In the genomic region with DNA sequence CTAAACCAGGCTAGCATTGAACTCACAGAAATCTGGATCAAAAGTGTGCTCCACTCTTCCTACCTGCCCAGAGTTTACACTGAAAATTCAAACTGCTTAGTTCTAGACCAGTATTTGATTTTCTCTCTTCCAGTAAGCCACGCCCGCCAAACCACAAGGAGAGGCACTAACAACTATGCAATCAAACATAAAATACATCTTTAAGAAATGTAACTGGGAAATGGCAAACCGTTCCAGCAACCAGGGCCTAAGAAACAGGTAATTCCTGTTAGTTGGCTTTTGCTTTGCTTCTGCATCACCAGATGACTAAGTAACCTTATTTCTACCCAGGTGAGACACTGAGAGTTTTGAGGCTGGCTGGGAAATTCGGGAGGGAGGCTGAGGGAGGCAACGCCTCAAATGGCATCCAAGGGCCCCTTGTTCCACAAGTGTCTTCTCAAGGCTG, we compare ENCODE assay signal across 13 mouse cellular contexts. TPM values are rescaled to one million over a fixed set of nuclear protein-coding genes. Genes with fewer than 3 reads are reported as not detected.
DNase-seq lines count a peak whose midpoint lies in the region; ATAC-seq and TF ChIP-seq lines count a peak whose summit lies in the region.
"Had no signal": no experiment of that assay in that cellular context is flagged by ENCODE, and none has a peak within 500 bp of the region (broad histone marks: within the 10 kb centered on the region; RNA-seq: fewer than 3 reads in every experiment).

No protein-coding gene starts in this region.

- peak; percentile 23 for DNase-seq in kidney, adult 2 months
- DNase-seq in kidney, adult 9 months = no peak
- peak; percentile 7 to 13 for DNase-seq in CD8-positive naive resting alpha-beta T cell, adult 2 months (ENCODE audit: low read depth in 2 of 2, low spot score in 2 of 2)
- DNase-seq in left cerebral cortex, postnatal 36 days (ENCODE audit: low spot score in 2 of 2) = no peak
- DNase-seq in adrenal gland, adult 2 months = no peak
- DNase-seq in left cerebral cortex, adult 18-20 months (ENCODE audit: low spot score in 2 of 2) = no peak
- DNase-seq: cerebellum, postnatal 14 days; gastrocnemius, postnatal 10 days had no signal

- TF ChIP-seq CTCF in kidney, adult 2 months (conservative IDR thresholded peaks at IDR 0.05; ENCODE audit: insufficient read depth, insufficient read length, low read depth, low read length) = no peak
- no peak for TF ChIP-seq CTCF in intestine, postnatal 0 days (IDR thresholded peaks at IDR 0.05; ENCODE audit: low read depth)

- no peaks in the 10 kb centered on the region for H3K27me3 ChIP-seq in kidney, adult 2 months (replicated peaks; ENCODE audit: control insufficient read depth, insufficient read depth, low read length)
- H3K27me3 ChIP-seq in intestine, postnatal 0 days (replicated peaks; ENCODE audit: control insufficient read depth, insufficient read depth, low read length) = no peaks in the 10 kb centered on the region
- H3K27me3 ChIP-seq in stomach, embryonic 14.5 days (ENCODE audit: control insufficient read depth, insufficient read depth, low read length) = no peaks in the 10 kb centered on the region

- peak overlapping the region; percentile 51 for H3K27ac ChIP-seq in kidney, adult 2 months (ENCODE audit: insufficient read depth, low read depth, low read length)
- H3K27ac ChIP-seq in intestine, postnatal 0 days (ENCODE audit: low read depth, low read length) = 0 out of 2 replicates have a peak overlapping the region, but pooled peaks have one; percentile 50
- peak overlapping the region; percentile 82 for H3K27ac ChIP-seq in stomach, embryonic 14.5 days (ENCODE audit: low read length)
- H3K27ac ChIP-seq: forebrain, embryonic 10.5 days had no signal

- TF ChIP-seq POLR2A in kidney, adult 2 months (IDR thresholded peaks at IDR 0.05; ENCODE audit: low read depth, low read length) = no peak

- no peak overlapping the region for H3K4me3 ChIP-seq in kidney, adult 2 months (ENCODE audit: insufficient read depth, low read depth, low read length)
- H3K4me3 ChIP-seq in intestine, postnatal 0 days (ENCODE audit: low read depth, low read length) = no peak overlapping the region
- no peak overlapping the region for H3K4me3 ChIP-seq in stomach, embryonic 14.5 days (ENCODE audit: low read depth, low read length)
- H3K4me3 ChIP-seq: forebrain, embryonic 10.5 days had no signal

- H3K9ac ChIP-seq in intestine, postnatal 0 days (ENCODE audit: low read depth, low read length) = no peak overlapping the region
- no peak overlapping the region for H3K9ac ChIP-seq in stomach, embryonic 14.5 days (replicated peaks; ENCODE audit: low read depth, low read length)

- no peaks in the 10 kb centered on the region for H3K36me3 ChIP-seq in kidney, adult 2 months (ENCODE audit: control insufficient read depth, insufficient read depth, low read length)
- no peaks in the 10 kb centered on the region for H3K36me3 ChIP-seq in intestine, postnatal 0 days (ENCODE audit: control insufficient read depth, insufficient read depth)
- H3K36me3 ChIP-seq in stomach, embryonic 14.5 days (ENCODE audit: control insufficient read depth, insufficient read depth, low read length) = no peaks in the 10 kb centered on the region
- H3K36me3 ChIP-seq: forebrain, embryonic 10.5 days had no signal

- intact Hi-C loops in left cerebral cortex, postnatal 36 days (cut with DNase I) = no loop called here

- peaks cover 13% of the 10 kb centered on the region for H3K4me1 ChIP-seq in kidney, adult 2 months (ENCODE audit: control insufficient read depth, insufficient read depth, low read length)
- 0 out of 2 replicates have a peak, but pooled peaks cover 2% of the 10 kb centered on the region for H3K4me1 ChIP-seq in intestine, postnatal 0 days (replicated peaks; ENCODE audit: control insufficient read depth, insufficient read depth, low read length)
- no peaks in the 10 kb centered on the region for H3K4me1 ChIP-seq in stomach, embryonic 14.5 days (ENCODE audit: control insufficient read depth, insufficient read depth, low read length)

- peak overlapping the region; percentile 63; the same call in 1 of the 2 replicates for H3K4me2 ChIP-seq in intestine, postnatal 0 days (replicated peaks; ENCODE audit: low read depth)
- peak overlapping the region; percentile 18; the same call in 1 of the 2 replicates for H3K4me2 ChIP-seq in stomach, embryonic 14.5 days (replicated peaks; ENCODE audit: low read depth, low read length)

- 62% methylated on average over 5 of the region's 5 CpGs for WGBS in kidney, adult 2 months
- 54% methylated on average over 5 of the region's 5 CpGs for WGBS in intestine, postnatal 0 days
- 55% methylated on average over 5 of the region's 5 CpGs for WGBS in stomach, embryonic 14.5 days

- ATAC-seq in intestine, postnatal 0 days = peak; percentile 9; the same call in 1 of the 2 replicates
- 0 out of 2 replicates have a peak, but pooled peaks have one; percentile 28 for ATAC-seq in stomach, embryonic 14.5 days (ENCODE audit: insufficient number of reproducible peaks, insufficient read depth, low FRiP score, low read depth)

- H3K9me3 ChIP-seq in intestine, postnatal 0 days (ENCODE audit: control insufficient read depth) = no peaks in the 10 kb centered on the region
- no peaks in the 10 kb centered on the region for H3K9me3 ChIP-seq in stomach, embryonic 14.5 days (ENCODE audit: control insufficient read depth, low read depth, low read length)

RNA-seq across cellular contexts. Expression of a gene that starts 13.4 kb away (rescaled TPM):
- polyA plus RNA-seq in kidney, adult 2 months (2012; rRNA removed) = 183 and 285 TPM in 2 replicates
- 965 and 1,093 TPM in 2 replicates for polyA plus RNA-seq in intestine, postnatal 0 days (2015; fragmentation: Nextera tagmentation; extraction: Ambion mirVana)
- polyA plus RNA-seq in stomach, embryonic 14.5 days (2014; fragmentation: Nextera tagmentation; extraction: Ambion mirVana) = 1,750 and 1,785 TPM in 2 replicates
- total RNA-seq in left cerebral cortex, postnatal 36 days (2021) = 1 to 10 TPM; 7.0 to 9.9 TPM
- total RNA-seq in adrenal gland, adult 2 months (2021) = 100 to 1,000 TPM; 210 to 267 TPM
- 33.0 and 44.4 TPM in 2 replicates for polyA plus RNA-seq in adrenal gland, adult 2 months (2012; rRNA removed)
- 10 to 100 TPM in 1 of 2 experiments, 1 to 10 TPM in 1; 7.2 to 14.6 TPM for total RNA-seq in left cerebral cortex, adult 18-20 months (2021)

RNA-seq across cellular contexts. Expression of a gene that starts 38.3 kb away (rescaled TPM):
- polyA plus RNA-seq in kidney, adult 2 months (2012; rRNA removed) = 0.34 and 0.47 TPM in 2 replicates
- 0.12 and 0.27 TPM in 2 replicates for polyA plus RNA-seq in intestine, postnatal 0 days (2015; fragmentation: Nextera tagmentation; extraction: Ambion mirVana)
- polyA plus RNA-seq in stomach, embryonic 14.5 days (2014; fragmentation: Nextera tagmentation; extraction: Ambion mirVana) = not detected in 2 replicates
- not detected for total RNA-seq in left cerebral cortex, postnatal 36 days (2021)
- total RNA-seq in adrenal gland, adult 2 months (2021) = 1 to 10 TPM in 1 of 2 experiments, not detected in 1; 3.1 TPM
- not detected in 2 replicates for polyA plus RNA-seq in adrenal gland, adult 2 months (2012; rRNA removed)
- not detected for total RNA-seq in left cerebral cortex, adult 18-20 months (2021)
- total RNA-seq: gastrocnemius, postnatal 10 days had no signal
- polyA plus RNA-seq: forebrain, embryonic 10.5 days; hindbrain, embryonic 11.5 days; macrophage had no signal

RNA-seq across cellular contexts. Expression of a gene that starts 48.0 kb away (rescaled TPM):
- 83.6 and 104 TPM in 2 replicates for polyA plus RNA-seq in kidney, adult 2 months (2012; rRNA removed)
- polyA plus RNA-seq in intestine, postnatal 0 days (2015; fragmentation: Nextera tagmentation; extraction: Ambion mirVana) = 733 and 887 TPM in 2 replicates
- 430 TPM in 2 replicates for polyA plus RNA-seq in stomach, embryonic 14.5 days (2014; fragmentation: Nextera tagmentation; extraction: Ambion mirVana)
- total RNA-seq in left cerebral cortex, postnatal 36 days (2021) = 10 to 100 TPM; 32.5 to 40.0 TPM
- total RNA-seq in adrenal gland, adult 2 months (2021) = 100 to 1,000 TPM; 173 to 196 TPM
- 16.3 and 17.7 TPM in 2 replicates for polyA plus RNA-seq in adrenal gland, adult 2 months (2012; rRNA removed)
- 10 to 100 TPM; 47.3 to 49.9 TPM for total RNA-seq in left cerebral cortex, adult 18-20 months (2021)

Comparison
In these comparisons a context has a peak if more than half of its experiments do, and no peak if none do; other contexts are left out.
1. DNase-seq: peak in kidney, adult 2 months (single experiment) and CD8-positive naive resting alpha-beta T cell, adult 2 months (2 of 2); none in kidney, adult 9 months (single experiment), left cerebral cortex, postnatal 36 days (0 of 2), adrenal gland, adult 2 months (single experiment) and left cerebral cortex, adult 18-20 months (0 of 2).
2. Peak in every context shown above with its lines, with median percentiles within 50 percentile points of each other: H3K27ac ChIP-seq.